Mouse (Mus musculus) layer of hippocampus, adult 8-10 months (tissue): ENCODE data around the gene Usb1. TPM values are rescaled to one million over a fixed set of nuclear protein-coding genes. Genes with fewer than 3 reads are reported as not detected.
"Not testable (repeated sequence)": the region's sequence is repeated elsewhere in the genome, so short reads cannot be mapped to it uniquely, and the experiment has no call there.

Experiments used
- DNase-seq, 2 experiments: peaks; one replicate each; pipeline ENCODE4 v3.0.0; 2022; ENCODE audit warnings: low spot score in 2 of 2
- total RNA-seq, 4 experiments: library from RNA; stranded (reverse); gene quantifications; 2 replicates each; pipeline ENCODE4 v1.2.4; 2022

The Usb1 gene
- total RNA-seq, 4 experiments from 2014 or later: 9.8 to 16.5 (median 12.9) TPM

DNA sequence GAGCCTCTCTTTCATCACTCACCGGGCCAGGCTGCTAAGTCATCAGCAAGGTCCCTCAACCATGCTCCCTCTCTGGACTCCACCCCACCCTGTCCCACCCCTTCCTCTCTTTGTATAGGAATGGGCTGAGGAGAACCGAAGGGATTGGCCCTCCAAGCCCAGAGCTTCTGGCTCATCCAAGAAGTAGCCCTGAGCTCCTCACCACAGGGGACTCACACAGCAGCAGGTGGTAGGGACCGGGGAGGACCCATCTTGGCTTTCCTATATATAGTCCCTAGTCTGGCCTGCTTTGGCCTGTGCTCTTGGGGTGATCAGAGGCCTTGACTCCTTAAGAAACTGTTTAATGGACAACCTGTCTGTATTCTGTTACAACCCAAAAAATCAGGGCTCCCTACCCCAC, 42.3 kb downstream of the Usb1 start:
- no peak for DNase-seq

GRCm38 (mm10) chr8:95375374-95375930, 43.4 kb downstream of the Usb1 start:
- no peak for DNase-seq

DNA sequence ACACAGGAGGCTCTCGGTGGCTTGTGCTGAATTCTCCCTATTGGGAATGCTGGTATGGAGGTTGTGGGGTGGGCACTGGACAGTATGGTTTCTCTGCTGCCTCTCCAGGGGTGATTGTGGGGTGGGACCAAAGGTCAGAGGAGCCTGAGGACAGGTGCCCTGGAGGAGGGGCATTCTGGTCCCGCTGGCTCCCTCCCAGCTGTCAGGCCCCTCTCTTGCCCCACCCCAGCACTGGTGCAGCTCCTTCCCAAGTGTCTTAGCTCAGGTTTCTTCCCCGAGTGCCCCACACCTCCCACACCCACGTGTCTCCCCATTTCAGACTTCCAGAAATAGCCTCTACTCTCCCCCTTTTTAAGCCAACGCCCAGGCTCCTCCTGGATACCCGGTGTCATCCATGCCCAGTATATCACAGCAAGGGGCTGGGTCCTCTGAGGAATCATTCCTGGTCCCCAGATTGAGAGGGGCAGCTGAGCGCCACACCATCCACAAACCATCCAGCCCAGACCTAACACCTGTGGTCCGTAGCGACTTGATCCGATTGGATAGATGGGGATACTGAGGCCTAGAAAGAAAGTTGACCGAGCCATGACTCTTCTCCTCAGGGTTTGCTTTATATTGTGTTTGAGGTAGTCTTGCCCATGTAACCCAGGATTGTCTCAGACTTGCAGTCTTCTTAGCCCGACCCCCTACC, 44.4 kb downstream of the Usb1 start:
- no peak for DNase-seq

- no peak for DNase-seq
These were observed 45.0 kb downstream of the Usb1 start for GRCm38 (mm10) chr8:95377101-95377500.

DNA sequence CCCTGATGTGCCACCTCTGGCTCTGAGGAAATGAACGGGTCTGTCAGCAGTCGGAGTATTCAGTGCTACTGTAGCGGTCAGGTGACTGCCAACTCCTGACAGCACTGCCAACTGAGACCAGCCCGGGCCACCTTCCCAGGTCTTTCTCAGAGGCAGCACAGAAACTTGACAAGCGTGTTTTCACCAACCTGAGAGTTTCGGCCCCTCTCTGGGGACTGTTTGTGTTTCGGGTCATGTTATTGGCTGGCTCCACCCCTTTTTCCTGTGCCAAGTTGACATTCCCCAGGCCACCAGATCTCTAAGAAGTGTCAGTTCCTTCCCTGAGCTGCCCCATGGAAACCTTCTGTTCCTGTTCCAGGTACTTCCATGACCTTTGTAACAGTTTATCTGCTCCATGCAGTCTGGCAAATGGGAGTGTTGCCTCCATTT, 45.8 kb downstream of the Usb1 start:
- DNase-seq: no peak

DNA sequence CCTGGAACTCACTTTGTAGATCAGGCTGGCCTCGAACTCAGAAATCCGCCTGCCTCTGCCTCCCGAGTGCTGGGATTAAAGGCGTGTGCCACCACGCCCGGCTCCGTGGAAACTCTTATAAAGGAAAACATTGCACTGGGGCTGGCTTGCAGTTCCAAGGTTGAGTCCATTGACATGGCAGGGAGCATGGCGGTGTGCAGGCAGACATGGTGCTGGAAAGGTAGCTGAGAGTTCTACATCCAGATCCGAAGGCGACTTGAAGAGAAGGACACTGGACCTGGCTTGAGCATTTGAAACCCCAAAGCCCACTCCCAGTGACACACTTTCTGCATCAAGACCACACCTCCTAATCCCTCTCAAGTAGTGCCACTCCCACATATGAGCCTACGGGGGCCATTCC, 46.8 kb downstream of the Usb1 start:
- DNase-seq: not testable (repeated sequence)

DNA sequence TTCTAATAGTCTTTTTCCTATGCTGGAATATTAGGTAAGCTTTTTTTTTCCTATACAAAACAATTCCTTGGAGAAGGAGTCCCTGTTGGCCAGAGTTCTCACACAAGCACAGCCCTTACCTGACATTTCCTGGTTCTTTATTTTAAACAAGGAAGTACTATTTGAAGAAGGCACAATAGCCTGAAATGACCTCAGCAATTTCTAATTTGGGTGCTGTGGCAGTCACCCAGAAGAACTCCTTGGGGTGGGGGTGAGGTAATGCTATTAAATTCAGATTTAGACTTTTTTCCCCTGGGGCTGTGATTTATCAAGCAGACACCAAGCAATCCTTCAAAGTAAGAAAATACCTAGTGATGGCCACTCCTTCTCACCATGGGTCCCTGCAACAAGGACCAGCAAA, 48.9 kb downstream of the Usb1 start:
- DNase-seq: no peak

DNA sequence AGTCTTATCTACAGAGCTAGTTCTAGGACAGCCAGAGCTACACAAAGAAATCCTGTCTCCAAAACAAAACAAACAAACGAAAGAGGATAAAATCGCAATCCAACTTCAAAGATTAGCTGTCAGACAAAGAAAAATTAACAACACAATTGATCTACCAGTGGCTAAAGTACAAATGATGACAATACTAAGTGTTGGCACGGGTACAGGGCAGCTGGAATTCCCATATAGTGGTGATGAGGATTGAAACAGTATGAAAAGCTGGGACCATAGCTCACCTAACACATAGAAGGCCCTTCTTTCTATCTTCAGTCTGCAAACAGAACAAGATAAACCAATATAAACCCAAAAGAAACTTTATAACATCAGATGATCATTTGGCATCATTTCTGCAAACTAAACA, 49.5 kb downstream of the Usb1 start:
- no peak for DNase-seq

GRCm38 (mm10) chr8:95384501-95384900, 52.4 kb downstream of the Usb1 start:
- no peak for DNase-seq

DNA sequence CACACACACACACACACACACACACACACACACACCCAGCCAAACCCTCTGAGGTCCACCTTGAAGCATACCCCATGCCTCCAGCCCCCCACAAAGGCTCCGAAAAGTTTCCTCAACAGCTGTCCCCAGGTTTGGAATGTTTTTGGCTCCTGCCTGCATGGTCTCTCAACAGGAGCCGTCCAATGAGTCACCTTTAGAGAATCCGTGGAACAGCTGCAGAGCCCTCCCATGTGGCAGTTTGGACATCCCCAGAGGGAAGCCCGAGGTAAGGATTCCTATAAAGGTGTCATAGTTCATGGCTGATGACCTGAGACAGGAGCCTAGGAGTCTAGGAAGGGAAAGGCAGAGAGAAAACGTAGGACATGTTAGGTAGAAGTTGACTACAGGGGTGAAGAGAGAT, 54.0 kb downstream of the Usb1 start:
- no peak for DNase-seq

GRCm38 (mm10) chr8:95387221-95387620, 55.1 kb downstream of the Usb1 start:
- DNase-seq: no peak

- no peak for DNase-seq
These were observed 55.9 kb downstream of the Usb1 start for GRCm38 (mm10) chr8:95387936-95388335.

GRCm38 (mm10) chr8:95390312-95390711, 58.2 kb downstream of the Usb1 start:
- no peak for DNase-seq

- no peak for DNase-seq
These were observed 59.0 kb downstream of the Usb1 start for GRCm38 (mm10) chr8:95391101-95391500.

- DNase-seq: no peak
These were observed 60.5 kb downstream of the Usb1 start for GRCm38 (mm10) chr8:95392604-95393003.

DNA sequence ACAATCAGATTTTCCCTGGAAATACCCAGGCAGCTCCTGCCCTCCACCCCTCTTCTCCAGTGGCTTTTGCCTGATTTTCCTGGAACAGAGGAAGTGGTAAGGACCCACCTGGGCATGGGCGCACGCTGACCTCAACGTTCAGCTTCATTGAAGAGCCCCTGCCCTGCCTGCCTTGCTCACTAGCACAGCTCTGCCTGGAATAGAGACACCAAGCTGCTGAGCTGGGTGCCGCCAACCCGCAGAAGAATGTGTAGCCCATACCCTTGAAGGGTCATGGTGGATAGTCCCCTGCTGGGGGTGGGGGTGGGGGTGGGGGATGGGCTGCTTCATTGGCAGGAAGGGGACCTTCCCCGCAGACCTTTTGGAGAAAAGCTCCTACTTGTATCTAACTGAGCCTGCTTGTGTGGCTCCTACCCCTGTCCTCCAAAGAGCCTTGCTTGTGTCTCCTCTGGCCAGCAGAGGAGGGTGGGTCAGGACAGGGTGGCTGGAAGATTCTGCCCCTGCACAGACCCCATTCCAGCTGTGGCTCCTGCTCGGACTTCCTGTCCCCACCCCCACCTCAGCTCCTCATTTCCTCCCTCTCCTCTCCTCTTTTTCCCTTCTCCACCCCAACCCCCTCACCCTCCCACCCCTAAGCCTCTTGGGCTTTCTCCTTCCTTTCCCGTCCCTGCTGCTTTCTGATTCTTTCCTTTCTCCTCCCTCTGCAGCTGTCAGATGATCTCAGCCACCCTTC, 63.3 kb downstream of the Usb1 start:
- no peak for DNase-seq

- DNase-seq: no peak
These were observed 64.7 kb downstream of the Usb1 start for GRCm38 (mm10) chr8:95396752-95397151.

Other genes with a start within 250 kb of the Usb1 start
- gene Kifc3, start 129.5 kb upstream of the Usb1 start, total RNA-seq: 10 to 100 TPM; 61.6 to 80.0 (median 69.9) TPM
- gene Cngb1, start 25.7 kb upstream of the Usb1 start, total RNA-seq: under 1 TPM; 0.61 to 0.93 (median 0.63) TPM
- not detected for gene Tepp, start 21.7 kb upstream of the Usb1 start, total RNA-seq
- 10 to 100 TPM; 14.7 to 16.9 (median 15.8) TPM for gene Zfp319, start 334 bp upstream of the Usb1 start, total RNA-seq
- 10 to 100 TPM; 13.6 to 14.9 (median 14.8) TPM for gene Mmp15, start 20.0 kb downstream of the Usb1 start, total RNA-seq
- gene Cfap20, start 102.6 kb downstream of the Usb1 start, total RNA-seq: 10 to 100 TPM; 48.2 to 65.2 (median 54.6) TPM
- gene Csnk2a2, start 157.8 kb downstream of the Usb1 start, total RNA-seq: 10 to 100 TPM; 61.1 to 82.5 (median 70.6) TPM
- 1 to 10 TPM; 1.2 to 2.7 (median 1.6) TPM for gene Ccdc113, start 201.8 kb downstream of the Usb1 start, total RNA-seq
- not detected for gene Prss54, start 244.1 kb downstream of the Usb1 start, total RNA-seq